Mouse (Mus musculus): Measurements from ENCODE around the gene Frmd4a.

DNA sequence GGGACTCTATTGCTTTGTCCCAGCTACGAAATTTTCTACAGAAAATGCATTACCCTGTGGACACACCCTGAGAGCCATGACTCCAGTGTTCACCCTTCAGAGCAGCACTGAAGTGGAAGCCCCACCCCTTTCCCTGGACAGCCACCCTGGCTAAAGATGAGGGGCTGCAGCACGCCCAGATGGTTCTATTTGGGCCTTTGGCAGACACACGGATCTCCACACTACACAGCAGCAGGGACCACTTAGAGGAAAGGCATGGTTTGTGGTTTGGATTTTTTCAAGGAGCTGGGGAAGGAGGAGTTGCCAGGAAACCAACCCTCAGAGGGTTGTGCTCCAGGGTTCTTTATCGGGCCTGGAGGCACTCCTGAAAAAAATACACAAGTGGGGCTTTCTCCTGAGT, 539.9 kb downstream of the Frmd4a start:
- TF ChIP-seq CTCF (IDR thresholded peaks at IDR 0.05) (no peak), POLR2A (IDR thresholded peaks at IDR 0.05; ENCODE audit: insufficient read depth, low read depth, low read length) (no peak)
